Mouse (Mus musculus) brain, embryonic 14.5 days (tissue): ENCODE data around the gene Cpped1.

ENCODE experiments used
- CTCF ChIP-seq: fragments of 200-500 bp; IDR thresholded peaks from 2 replicates; pipeline ENCODE4 v1.5.1; 2012; ENCODE audit warnings: inconsistent platforms, mild to moderate bottlenecking, moderate library complexity, borderline replicate concordance; ENCODE audit not compliant: insufficient read depth, insufficient read length; ENCODE audit errors: extremely low read depth
- POLR2A ChIP-seq: fragments of 200-500 bp; IDR thresholded peaks from 2 replicates; pipeline ENCODE4 v1.6.1; 2012; ENCODE audit warnings: mild to moderate bottlenecking, inconsistent platforms, borderline replicate concordance; ENCODE audit not compliant: poor library complexity, insufficient read depth, insufficient read length, severe bottlenecking; ENCODE audit errors: extremely low read depth

- TF ChIP-seq CTCF (no peak), POLR2A (no peak)
Measured at GRCm38 (mm10) chr16:11908461-11909014, 707 bp downstream of the Cpped1 start.
